Mouse (Mus musculus) T-helper 17 cell (primary cell): ENCODE measurements around the gene Dpep2nb.

Experiments used
- in situ Hi-C, 2 experiments: fragments of 300-600 bp; cut with MboI, MseI; formaldehyde crosslinking; loops; 1 replicate in 1 of 2; 2 replicates in 1 of 2; pipeline ENCODE4 v1.15.1; 2025; ENCODE audit warnings: high pct_unique_total_duplicates in 2 of 2

Dpep2nb gene

GRCm38 (mm10) chr8:106005875-106006274 lies at the start of gene Dpep2nb:
TSS of gene Dpep2nb (minus strand) at chr8:106005975.
- in situ Hi-C loops: loop anchor here in 1 of 2 experiments (25.0 kb wide), 1 partner anchor 1369 kb away; the partner anchor contains the start of genes Ciao2b and Rrad

GRCm38 (mm10) chr8:106055038-106055437 lies 49.3 kb upstream of the Dpep2nb start:
- in situ Hi-C loops: no loop called here

GRCm38 (mm10) chr8:106054190-106054811 lies 48.5 kb upstream of the Dpep2nb start:
- in situ Hi-C loops: no loop called here

- in situ Hi-C loops: no loop called here
These were observed 46.8 kb upstream of the Dpep2nb start for GRCm38 (mm10) chr8:106052510-106053089.

- in situ Hi-C loops: no loop called here
These were observed 45.3 kb upstream of the Dpep2nb start for GRCm38 (mm10) chr8:106051068-106051467.

- in situ Hi-C loops: no loop called here
These were observed 44.1 kb upstream of the Dpep2nb start for GRCm38 (mm10) chr8:106049840-106050239.

GRCm38 (mm10) chr8:106047854-106048630 lies 42.3 kb upstream of the Dpep2nb start:
- in situ Hi-C loops: no loop called here

GRCm38 (mm10) chr8:106046872-106047559 lies 41.2 kb upstream of the Dpep2nb start:
- in situ Hi-C loops: no loop called here

GRCm38 (mm10) chr8:106044151-106044550 lies 38.4 kb upstream of the Dpep2nb start:
- in situ Hi-C loops: no loop called here

- in situ Hi-C loops: no loop called here
These were observed 37.3 kb upstream of the Dpep2nb start for GRCm38 (mm10) chr8:106043055-106043454.

- in situ Hi-C loops: no loop called here
These were observed 34.4 kb upstream of the Dpep2nb start for GRCm38 (mm10) chr8:106040218-106040617.

GRCm38 (mm10) chr8:106039605-106040004 lies 33.8 kb upstream of the Dpep2nb start:
- in situ Hi-C loops: no loop called here

GRCm38 (mm10) chr8:106038721-106039120 lies 32.9 kb upstream of the Dpep2nb start:
- in situ Hi-C loops: no loop called here

GRCm38 (mm10) chr8:106022483-106022882 lies 16.7 kb upstream of the Dpep2nb start:
- in situ Hi-C loops: loop anchor here (5.0 to 25.0 kb wide), 2 partner anchors 35 to 1385 kb away; partner anchors contain the start of genes Ciao2b (in 1 of the 2) and Rrad (in 1 of the 2)

GRCm38 (mm10) chr8:106018039-106018438 lies 12.3 kb upstream of the Dpep2nb start:
- in situ Hi-C loops: loop anchor here in 1 of 2 experiments (25.0 kb wide), 1 partner anchor 1381 kb away; the partner anchor contains the start of genes Ciao2b and Rrad

- in situ Hi-C loops: loop anchor here in 1 of 2 experiments (25.0 kb wide), 1 partner anchor 1380 kb away; the partner anchor contains the start of genes Ciao2b and Rrad
These were observed 11.4 kb upstream of the Dpep2nb start for GRCm38 (mm10) chr8:106017130-106017529.

GRCm38 (mm10) chr8:106016284-106016683 lies 10.5 kb upstream of the Dpep2nb start:
- in situ Hi-C loops: loop anchor here in 1 of 2 experiments (25.0 kb wide), 1 partner anchor 1379 kb away; the partner anchor contains the start of genes Ciao2b and Rrad

- in situ Hi-C loops: loop anchor here in 1 of 2 experiments (25.0 kb wide), 1 partner anchor 1375 kb away; the partner anchor contains the start of genes Ciao2b and Rrad
These were observed 6.4 kb upstream of the Dpep2nb start for GRCm38 (mm10) chr8:106012203-106012602.

- in situ Hi-C loops: loop anchor here in 1 of 2 experiments (25.0 kb wide), 1 partner anchor 1374 kb away; the partner anchor contains the start of genes Ciao2b and Rrad
These were observed 5.8 kb upstream of the Dpep2nb start, which contains the start of gene Ddx28 for GRCm38 (mm10) chr8:106011643-106011986. TSS of gene Ddx28 (minus strand) at chr8:106011882.

GRCm38 (mm10) chr8:106010748-106011642 lies 5.2 kb upstream of the Dpep2nb start:
- in situ Hi-C loops: loop anchor here in 1 of 2 experiments (25.0 kb wide), 1 partner anchor 1374 kb away; the partner anchor contains the start of genes Ciao2b and Rrad
